Mouse (Mus musculus): ENCODE measurements around the gene Fgf12.

GRCm38 (mm10) chr16:28444993-28445799 lies 307.7 kb downstream of the Fgf12 start:
- TF ChIP-seq MAX (IDR thresholded peaks at IDR 0.05) (no peak), CEBPB (IDR thresholded peaks at IDR 0.05; ENCODE audit: low read depth) (no peak), CTCF (IDR thresholded peaks at IDR 0.05; ENCODE audit: control insufficient read depth, insufficient read depth, insufficient read length) (no peak), USF1 (IDR thresholded peaks at IDR 0.05; ENCODE audit: low read depth) (no peak), MYOD1 (IDR thresholded peaks at IDR 0.05; ENCODE audit: control insufficient read depth, insufficient read length, low read depth) (no peak), FOSL1 (IDR thresholded peaks at IDR 0.05; ENCODE audit: insufficient read depth, low read length, poor library complexity, severe bottlenecking) (no peak), MYOG (IDR thresholded peaks at IDR 0.05; ENCODE audit: control insufficient read depth, extremely low read depth, insufficient read length) (no peak)

Data from C2C12 (cell line).